Mouse (Mus musculus): ENCODE results near the gene Olfr15.

GRCm38 (mm10) chr16:3893739-3894138, 63.1 kb downstream of the Olfr15 start:
- TF ChIP-seq CTCF (IDR thresholded peaks at IDR 0.05; ENCODE audit: extremely low read depth, insufficient read depth, insufficient read length, insufficient replicate concordance) (no peak), POLR2A (IDR thresholded peaks at IDR 0.05; ENCODE audit: low read depth, low read length) (no peak)

All from spleen, adult 2 months (tissue).